Mouse (Mus musculus) liver, embryonic 13.5 days (tissue): ENCODE data around the gene Gm21762. TPM values are rescaled to one million over a fixed set of nuclear protein-coding genes. Genes with fewer than 3 reads are reported as not detected.
"Not testable (repeated sequence)": the region's sequence is repeated elsewhere in the genome, so short reads cannot be mapped to it uniquely, and the experiment has no call there.

ENCODE experiments used
- ATAC-seq: fragments of 200-750 bp; cut with Nextera tagmentation; 2 replicates; pipeline ENCODE4 v1.8.0; 2017; ENCODE audit warnings: low read depth, mild to moderate bottlenecking, moderate number of reproducible peaks, moderate library complexity
- DNase-seq: peaks from one replicate; pipeline ENCODE4 v3.0.0; 2022
- H3K27ac ChIP-seq: fragments of 300-500 bp; sonication (generic); 2 replicates; pipeline ENCODE4 v1.5.1; 2015; ENCODE audit warnings: moderate library complexity, mild to moderate bottlenecking, inconsistent platforms
- H3K27me3 ChIP-seq: fragments of 300-500 bp; sonication (generic); 2 replicates; pipeline ENCODE4 v1.6.1; 2015; ENCODE audit warnings: mild to moderate bottlenecking, inconsistent platforms
- H3K36me3 ChIP-seq: fragments of 300-500 bp; sonication (generic); 2 replicates; pipeline ENCODE4 v1.6.1; 2015; ENCODE audit warnings: mild to moderate bottlenecking, inconsistent platforms
- H3K4me1 ChIP-seq: fragments of 300-500 bp; sonication (generic); replicated peaks from 2 replicates; pipeline ENCODE4 v1.6.1; 2015; ENCODE audit warnings: inconsistent platforms
- H3K4me2 ChIP-seq: fragments of 300-500 bp; sonication (generic); 2 replicates; pipeline ENCODE4 v1.6.1; 2015; ENCODE audit warnings: inconsistent platforms, mild to moderate bottlenecking, moderate library complexity
- H3K4me3 ChIP-seq: fragments of 300-500 bp; sonication (generic); replicated peaks from 2 replicates; pipeline ENCODE4 v1.5.1; 2015; ENCODE audit warnings: mild to moderate bottlenecking, inconsistent platforms
- H3K9ac ChIP-seq: fragments of 300-500 bp; sonication (generic); 2 replicates; pipeline ENCODE4 v1.6.1; 2015; ENCODE audit warnings: mild to moderate bottlenecking, inconsistent platforms
- H3K9me3 ChIP-seq: fragments of 300-500 bp; sonication (generic); replicated peaks from 2 replicates; pipeline ENCODE4 v1.6.1; 2016; ENCODE audit warnings: inconsistent platforms
- WGBS: fragments of 180-500 bp; shearing (Covaris S2); methylation state at CpG from one replicate; pipeline ENCODE4 v1.1.7; 2015; ENCODE audit not compliant: insufficient replicate concordance; 5-methylcytosine and 5-hydroxymethylcytosine counted together
- polyA plus RNA-seq: library from polyadenylated mRNA; unstranded; fragments of >200 nt; fragmentation: Nextera tagmentation; extraction: Ambion mirVana; gene quantifications from 2 replicates; pipeline ENCODE4 v1.2.1, GENCODE M21; 2015

Gm21762 gene
- polyA plus RNA-seq, 1 experiment from 2014 or later = not detected

- not testable (repeated sequence) for DNase-seq, ATAC-seq, H3K4me2 ChIP-seq, H3K4me3 ChIP-seq, H3K36me3 ChIP-seq, H3K9ac ChIP-seq, H3K27me3 ChIP-seq, H3K27ac ChIP-seq, H3K9me3 ChIP-seq, H3K4me1 ChIP-seq
- WGBS = 50% methylated on average over 4 of the region's 4 CpGs
Measured at GRCm38 (mm10) chr13:120172133-120172532, 43.6 kb downstream of the Gm21762 start, which contains the start of gene Gm21818. Gm21818 (plus strand) TSS chr13:120172433.

GRCm38 (mm10) chr13:120168301-120168700 is 47.4 kb downstream of the Gm21762 start:
- H3K9ac ChIP-seq, H3K4me2 ChIP-seq, DNase-seq, H3K9me3 ChIP-seq, H3K4me3 ChIP-seq, H3K36me3 ChIP-seq, ATAC-seq, H3K4me1 ChIP-seq, H3K27ac ChIP-seq, H3K27me3 ChIP-seq: not testable (repeated sequence)
- WGBS = 38% methylated on average over 5 of the region's 5 CpGs

Other genes with a start within 250 kb of the Gm21762 start
- gene Gm36079, start 188.9 kb downstream of the Gm21762 start, polyA plus RNA-seq = not detected in 2 replicates
- 0.14 and 0.15 TPM in 2 replicates for gene Gm21188, start 163.8 kb downstream of the Gm21762 start, polyA plus RNA-seq
- not detected in 2 replicates for gene Gm20767, start 75.7 kb downstream of the Gm21762 start, polyA plus RNA-seq
- gene Gm21818, start 43.5 kb downstream of the Gm21762 start, polyA plus RNA-seq = not detected in 2 replicates
- gene Gm21731, start 23.2 kb upstream of the Gm21762 start, polyA plus RNA-seq = not detected in 2 replicates
- not detected in 2 replicates for gene AF067061, start 47.2 kb upstream of the Gm21762 start, polyA plus RNA-seq
- 0.51 and 0.56 TPM in 2 replicates for gene BC147527, start 84.4 kb upstream of the Gm21762 start, polyA plus RNA-seq
- gene Tcstv3, start 100.9 kb upstream of the Gm21762 start, polyA plus RNA-seq = not detected in 2 replicates